Mouse (Mus musculus) CD4-positive, CD25-positive, alpha-beta regulatory T cell, adult 9 weeks (primary cell): ENCODE data around the gene Itgb5. TPM values are rescaled to one million over a fixed set of nuclear protein-coding genes. Genes with fewer than 3 reads are reported as not detected.

ENCODE experiments used
- polyA plus RNA-seq: library from polyadenylated mRNA; unstranded; fragments of 100-300 nt; shearing (Covaris generic); gene quantifications from one replicate; pipeline ENCODE4 v1.2.1, GENCODE M21; 2017

Gene Itgb5
- not detected for polyA plus RNA-seq

GRCm38 (mm10) chr16:33829301-33829831, at the start of gene Itgb5:
Gene Itgb5, plus strand, starts transcription at chr16:33829665.

GRCm38 (mm10) chr16:33793846-33794791, 35.3 kb upstream of the Itgb5 start, which contains the start of gene Muc13:
Gene Muc13, plus strand, starts transcription at chr16:33794037.

GRCm38 (mm10) chr16:33966538-33967282, 137.2 kb downstream of the Itgb5 start, which contains the start of gene Umps:
Gene Umps, minus strand, starts transcription at chr16:33967038.

Other genes with a start within 250 kb of the Itgb5 start
- 11.2 TPM for gene Heg1, start 145.3 kb upstream of the Itgb5 start, polyA plus RNA-seq
- gene Muc13, start 35.6 kb upstream of the Itgb5 start, polyA plus RNA-seq: 0.15 TPM
- gene Umps, start 137.4 kb downstream of the Itgb5 start, polyA plus RNA-seq: 33.6 TPM